Mouse (Mus musculus) olfactory bulb, adult 2 months (tissue): Measurements from ENCODE around the gene Fbxo41.

Experiments
- CTCF ChIP-seq: fragments of 200-500 bp; IDR thresholded peaks from 2 replicates; pipeline ENCODE4 v1.5.1; 2012; ENCODE audit warnings: low read depth, mild to moderate bottlenecking, low read length, moderate library complexity; ENCODE audit not compliant: insufficient read depth
- POLR2A ChIP-seq: fragments of 200-500 bp; IDR thresholded peaks from 2 replicates; pipeline ENCODE4 v1.6.1; 2012; ENCODE audit warnings: mild to moderate bottlenecking, low read depth, low read length, moderate library complexity; ENCODE audit not compliant: insufficient read depth

- TF ChIP-seq POLR2A (no peak), CTCF (no peak)
Measured at GRCm38 (mm10) chr6:85485738-85486137, 17.1 kb downstream of the Fbxo41 start.
